Mouse (Mus musculus): ENCODE data around the gene Acot8.

DNA sequence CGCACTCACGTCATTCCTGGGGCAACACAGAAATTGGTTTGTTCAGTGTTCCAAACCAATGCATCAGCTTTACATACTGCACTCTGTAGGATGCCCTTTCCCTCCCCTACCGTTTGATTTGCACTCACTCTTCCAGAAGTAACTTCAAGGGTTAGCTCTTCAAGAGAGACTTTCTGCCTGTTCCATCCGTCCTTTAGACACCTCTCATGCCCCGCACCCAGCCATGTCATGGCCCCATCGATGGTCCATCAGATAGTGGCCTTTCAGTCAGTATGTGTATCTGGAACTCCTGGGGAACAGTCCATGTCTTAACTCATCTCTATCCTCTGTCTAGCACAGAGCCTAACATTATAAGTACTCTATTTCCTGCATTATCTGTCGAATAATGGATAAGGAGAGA is 42.1 kb downstream of the Acot8 start:
- TF ChIP-seq CTCF (IDR thresholded peaks at IDR 0.05; ENCODE audit: extremely low read depth, insufficient read depth, insufficient read length, insufficient replicate concordance) (no peak), POLR2A (IDR thresholded peaks at IDR 0.05; ENCODE audit: low read depth, low read length) (no peak)

Measured in spleen, adult 2 months (tissue).